Mouse (Mus musculus) embryo, embryonic 9.5 days (tissue): Measurements from ENCODE around the gene Cdc25a.

Experiments used
- DNase-seq: peaks from one replicate; pipeline ENCODE4 v3.0.0-alpha.2; 2017; ENCODE audit errors: extremely low spot score

Gene Cdc25a

DNA sequence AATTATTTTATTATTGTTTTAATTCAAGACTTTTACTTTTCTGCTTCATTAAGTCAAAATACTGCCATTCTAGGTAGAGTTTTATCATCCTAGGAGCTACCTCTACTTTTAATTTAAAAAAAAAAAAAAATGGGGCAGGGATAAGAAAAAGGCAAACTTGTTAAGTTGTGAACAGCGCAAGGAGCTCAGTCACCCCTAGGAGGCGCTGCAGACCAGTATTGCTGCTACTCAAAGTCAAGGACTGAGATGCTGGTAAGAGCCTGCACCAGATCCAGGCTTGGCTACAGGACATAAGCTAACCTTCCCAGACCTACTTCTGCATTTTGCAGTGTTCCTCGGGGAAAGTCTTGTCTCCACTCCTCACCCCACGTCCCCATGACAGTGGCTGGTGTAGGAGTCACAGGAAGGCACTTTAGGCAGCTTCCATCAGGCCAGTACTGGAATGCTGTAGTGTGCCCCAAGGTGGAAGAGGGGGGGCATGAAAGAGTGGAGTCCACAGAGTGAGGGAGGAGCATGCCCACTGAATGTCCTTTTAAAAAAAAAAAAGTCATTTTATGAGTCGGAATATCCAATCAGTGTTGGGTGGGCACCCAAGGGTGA lies 17.4 kb downstream of the Cdc25a start:
- DNase-seq, result peak; percentile 72

DNA sequence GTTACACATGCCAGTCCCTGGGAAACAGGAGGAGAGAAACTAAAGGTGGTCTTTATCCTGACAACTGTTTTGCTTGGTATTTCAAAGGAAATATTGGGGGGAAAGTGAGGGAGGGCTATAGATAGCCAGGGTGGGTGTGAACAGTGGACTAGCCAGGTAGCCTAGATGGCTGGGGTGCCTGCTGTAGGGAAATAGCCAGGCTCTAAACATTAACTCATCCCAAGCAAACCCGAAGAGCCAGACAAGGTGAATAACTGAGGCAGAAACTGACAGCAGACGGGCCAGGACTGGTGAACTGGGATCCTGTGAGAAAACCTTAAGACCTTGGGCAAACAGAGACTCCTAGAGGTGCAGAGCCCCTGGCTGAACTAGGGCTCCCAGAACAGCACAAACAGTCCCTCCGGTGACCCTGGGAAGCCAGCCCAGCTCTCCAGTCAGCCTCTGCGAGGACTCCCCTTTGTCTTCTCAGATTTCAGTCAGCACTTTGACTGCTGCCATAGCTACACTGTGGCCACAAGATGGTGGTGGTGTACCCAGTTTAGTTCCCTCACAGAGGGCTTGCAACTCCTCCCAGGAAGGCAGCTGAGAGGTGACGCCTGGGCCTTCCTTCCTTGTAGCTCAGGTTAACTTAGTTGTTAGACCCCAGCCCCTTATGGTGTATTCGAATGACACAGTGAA lies 19.2 kb downstream of the Cdc25a start:
- peak; percentile 79 for DNase-seq

DNA sequence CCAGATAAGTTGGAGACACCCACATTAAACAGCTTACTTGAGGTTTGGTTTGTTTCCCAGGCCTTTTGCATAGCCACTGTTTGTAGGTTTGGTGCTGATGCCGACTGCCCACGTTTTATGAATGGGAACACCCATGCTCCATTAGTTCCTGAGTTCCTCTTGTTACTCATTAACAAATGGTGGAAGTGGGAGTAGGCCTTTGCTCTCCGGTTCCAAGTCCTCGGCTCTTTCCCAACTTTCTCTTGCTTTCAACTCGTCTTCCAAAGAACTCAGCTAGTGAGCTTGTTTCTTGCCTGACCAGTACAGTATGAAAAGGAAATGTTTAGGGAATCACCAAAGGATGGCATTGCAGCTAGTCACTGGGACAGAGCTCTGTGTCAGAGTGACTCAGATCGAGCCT lies 20.2 kb downstream of the Cdc25a start:
- no peak for DNase-seq

DNA sequence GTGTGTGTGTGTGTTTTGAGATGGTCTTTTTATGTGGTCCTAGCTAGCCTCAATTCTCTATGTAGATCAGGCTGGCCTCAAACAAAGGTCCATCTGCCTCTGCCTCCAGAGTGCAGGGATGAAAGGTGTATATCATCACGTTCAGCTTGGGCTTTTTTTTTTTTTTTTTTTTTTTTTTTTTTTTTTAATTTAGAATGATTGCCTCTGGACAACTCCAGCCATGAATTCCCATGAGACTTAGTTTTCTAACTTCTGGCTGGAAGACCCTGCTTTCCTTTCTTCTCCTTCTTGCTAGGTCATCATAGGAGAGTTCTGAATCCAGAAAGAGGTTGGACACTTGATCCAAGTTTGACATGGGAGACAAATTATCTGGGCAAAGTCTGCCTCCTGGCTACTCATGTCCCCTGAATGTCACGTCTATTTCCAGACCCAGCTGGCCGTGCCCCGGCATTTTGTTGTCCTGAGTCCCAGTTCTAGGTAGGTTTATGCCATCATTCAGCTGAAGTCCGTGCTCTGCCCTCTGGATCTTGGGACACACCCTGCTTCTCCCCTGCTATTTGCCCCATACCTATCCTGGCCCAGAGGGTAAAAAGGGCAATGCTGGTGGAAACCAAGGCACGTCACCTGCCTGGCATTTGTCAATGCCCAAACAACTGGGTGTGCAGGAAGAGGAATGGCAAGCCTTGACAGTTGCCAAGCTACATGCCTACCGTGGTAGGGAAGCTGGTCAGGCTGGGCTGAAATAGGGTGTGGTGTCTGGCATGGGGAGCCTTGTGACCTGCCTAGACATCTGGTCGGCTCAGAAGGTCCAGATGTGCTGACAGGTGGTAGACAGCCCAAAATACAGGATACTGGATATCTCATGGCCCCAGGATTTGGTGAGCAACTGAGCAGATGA lies 21.1 kb downstream of the Cdc25a start:
- no peak for DNase-seq

DNA sequence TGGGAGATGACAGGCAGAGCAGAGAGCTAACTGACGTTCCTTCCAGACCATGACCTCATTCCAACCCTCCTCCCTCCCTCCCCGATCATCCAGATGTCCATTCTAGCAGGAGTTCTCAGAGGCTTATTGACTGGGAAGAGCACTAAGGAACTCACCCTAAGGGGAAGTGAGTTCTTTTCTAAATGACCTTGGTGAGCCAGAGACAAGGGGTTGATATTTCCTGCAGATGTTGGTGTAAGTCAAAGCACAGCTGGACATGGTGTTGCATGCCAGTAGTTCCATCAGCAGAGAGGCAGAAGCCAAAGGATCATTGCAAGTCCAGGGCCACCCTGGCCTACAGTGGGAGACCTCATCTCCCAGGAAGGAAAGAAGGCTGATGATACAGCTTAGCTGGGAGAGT lies 22.6 kb downstream of the Cdc25a start:
- DNase-seq, result no peak

DNA sequence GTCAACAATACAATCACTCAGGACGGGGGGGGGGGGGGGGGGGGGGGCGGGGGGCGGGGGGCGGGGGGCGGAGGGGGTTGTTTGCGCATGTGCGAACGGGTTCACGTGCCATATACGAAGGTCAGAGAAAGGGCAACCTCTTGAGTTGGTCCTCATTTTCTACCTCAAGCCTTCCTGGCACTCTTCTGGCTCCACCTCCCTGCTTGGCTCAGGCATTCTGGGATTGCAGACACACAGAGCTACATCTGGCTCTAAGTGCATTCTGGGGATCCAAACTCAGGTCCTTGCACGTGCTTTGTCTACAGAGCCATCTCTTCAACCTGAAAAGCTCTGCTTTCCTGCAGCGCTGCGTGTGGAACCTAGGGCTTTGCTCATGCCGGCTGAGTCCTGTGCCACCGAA lies 24.0 kb downstream of the Cdc25a start:
- DNase-seq, result no peak

DNA sequence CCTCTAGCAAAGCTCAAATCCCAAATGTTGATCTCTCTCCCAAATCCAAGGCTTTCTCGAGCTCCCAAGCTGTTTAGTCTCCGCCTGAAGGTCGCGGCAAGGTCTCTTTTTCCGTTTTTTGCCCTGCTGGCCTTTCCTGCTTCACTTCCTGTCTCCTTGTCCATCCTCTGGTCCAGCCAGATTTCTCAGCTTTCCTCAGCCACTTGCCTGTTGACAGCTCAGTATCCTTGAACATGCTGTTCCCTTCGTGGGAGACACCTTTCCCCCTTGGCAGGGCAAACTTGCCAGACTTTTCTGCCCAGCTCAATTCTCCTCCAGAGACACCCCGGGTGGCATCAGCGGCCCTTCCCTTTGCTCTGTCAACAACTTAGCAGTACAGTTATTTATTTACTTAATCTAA lies 24.4 kb downstream of the Cdc25a start:
- DNase-seq, result no peak

DNA sequence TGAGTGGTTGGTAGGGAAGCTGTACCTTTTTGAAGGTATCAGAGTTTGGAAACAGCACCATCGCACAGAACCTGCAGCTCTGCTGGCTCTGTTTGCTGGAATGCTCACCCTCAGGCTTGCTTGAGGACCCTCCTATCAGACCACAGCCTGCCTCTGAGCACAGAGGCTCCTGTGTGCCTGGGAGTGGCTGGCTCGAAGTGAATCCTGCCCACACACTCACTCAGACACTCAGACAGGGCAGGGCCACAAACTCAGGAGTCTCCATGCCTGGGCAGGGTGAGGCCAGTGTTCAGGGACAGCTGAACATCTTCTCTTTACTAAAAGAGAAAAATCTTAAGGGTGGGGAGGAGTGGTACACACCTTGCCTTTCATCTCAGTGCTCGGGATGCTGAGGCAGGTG lies 25.2 kb downstream of the Cdc25a start:
- DNase-seq, result no peak

DNA sequence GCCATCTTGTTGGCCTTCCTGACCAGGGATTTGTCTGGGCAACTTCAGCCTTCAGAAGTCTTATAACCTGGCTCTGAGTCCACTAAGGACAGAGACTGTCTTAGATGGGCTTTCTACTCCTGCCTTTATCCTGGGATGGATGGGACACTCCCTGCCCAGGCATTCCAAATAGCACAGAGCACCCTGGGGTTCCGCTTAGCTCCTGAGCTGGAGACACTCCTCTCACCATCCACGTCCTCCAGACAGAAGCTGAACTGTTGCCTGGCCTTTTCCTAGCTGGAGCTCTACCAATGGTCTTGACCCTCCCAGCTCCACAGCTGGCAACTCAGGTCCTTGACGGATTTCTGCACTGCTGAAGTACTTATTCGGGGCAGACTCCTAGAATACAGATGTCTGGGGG lies 26.9 kb downstream of the Cdc25a start:
- DNase-seq, result no peak

DNA sequence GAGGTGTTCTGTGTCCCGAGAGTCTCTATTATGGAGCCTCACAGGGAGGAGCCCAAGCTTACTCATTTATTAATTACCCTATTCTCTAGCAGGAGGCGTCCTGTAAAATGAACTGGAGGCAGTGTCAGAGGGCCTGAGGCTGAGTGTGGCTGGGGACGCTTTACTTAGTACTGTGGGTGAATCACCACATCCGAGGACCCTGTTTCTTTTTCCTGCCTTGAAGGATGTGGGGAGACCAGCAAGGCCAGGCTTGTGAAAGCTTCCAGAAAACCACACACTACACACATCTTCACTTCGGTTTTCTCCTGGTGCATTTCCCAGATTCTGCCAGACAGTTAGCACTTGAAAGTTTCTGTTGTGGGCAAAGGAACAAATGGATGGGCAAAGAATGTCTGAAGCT lies 27.4 kb downstream of the Cdc25a start:
- no peak for DNase-seq

DNA sequence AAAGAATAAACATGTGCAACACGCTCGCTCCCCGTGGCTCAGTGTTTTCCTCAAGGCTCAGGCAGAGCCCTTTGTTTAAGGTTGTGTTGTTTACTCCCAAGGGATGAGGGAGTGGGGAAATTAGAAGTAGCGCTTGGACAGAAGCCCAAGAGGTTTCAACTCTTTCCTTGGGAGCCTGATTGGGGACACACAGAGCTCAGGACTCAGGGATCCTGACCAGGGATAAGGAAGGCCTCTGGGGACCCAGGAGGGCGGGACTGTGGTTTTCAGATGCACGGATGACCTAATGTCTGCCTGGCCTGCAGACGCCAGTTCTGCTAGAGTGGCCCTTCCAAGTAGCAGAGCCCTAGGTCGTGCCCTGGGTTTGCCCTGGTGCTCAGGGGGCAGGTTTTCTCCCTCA lies 31.9 kb downstream of the Cdc25a start:
- no peak for DNase-seq

DNA sequence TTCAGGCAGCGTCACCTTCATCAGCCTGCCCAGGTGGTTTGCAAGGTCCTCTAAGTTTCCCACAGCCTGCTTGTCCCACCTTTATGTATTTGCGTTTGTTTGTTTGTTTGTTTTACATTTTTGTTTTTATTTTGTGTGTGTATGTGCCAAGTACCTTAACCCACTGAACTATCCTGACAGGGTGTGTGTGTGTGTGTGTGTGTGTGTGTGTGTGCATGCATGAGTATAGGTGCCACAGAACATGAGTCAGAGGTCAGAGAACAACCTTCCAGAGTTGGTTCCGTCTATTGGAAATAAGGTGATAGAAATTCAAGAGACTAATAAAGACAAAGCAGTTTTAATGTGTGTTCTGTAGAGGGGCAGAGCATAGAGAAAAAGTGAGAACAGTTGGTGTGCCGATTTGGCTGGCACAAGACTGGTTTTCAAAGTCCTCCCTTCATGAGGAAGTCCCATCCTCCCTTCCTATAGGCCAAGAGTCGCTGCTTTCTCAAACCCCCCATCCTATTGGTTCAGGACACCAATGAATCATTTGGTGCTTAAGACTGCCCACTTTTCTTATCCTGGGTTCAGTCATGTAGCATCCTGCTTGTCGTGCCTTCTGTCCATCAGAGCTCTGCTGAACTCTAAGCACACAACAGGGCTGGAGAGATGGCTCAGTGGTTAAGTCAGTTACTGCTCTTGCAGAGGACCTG lies 32.5 kb downstream of the Cdc25a start:
- DNase-seq, result no peak

DNA sequence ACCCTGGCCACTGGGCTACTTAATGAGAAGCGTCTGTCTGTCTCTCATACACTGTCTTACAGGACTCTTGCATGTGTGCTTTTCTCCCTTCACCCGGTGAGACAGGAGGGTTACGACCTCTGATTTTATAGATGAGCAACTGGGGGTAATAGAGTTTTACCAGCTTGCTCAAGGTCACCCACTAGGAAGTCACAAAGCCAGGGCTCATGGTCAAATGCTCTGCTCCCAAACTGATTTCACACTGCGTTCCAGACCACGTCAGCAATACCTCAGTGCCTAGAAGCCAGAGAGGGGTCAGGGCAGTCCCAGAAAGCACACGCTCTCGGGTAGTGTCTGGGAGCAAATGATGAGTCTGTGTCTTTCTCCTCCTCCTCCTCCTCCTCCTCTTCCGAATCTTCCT lies 33.7 kb downstream of the Cdc25a start:
- no peak for DNase-seq

DNA sequence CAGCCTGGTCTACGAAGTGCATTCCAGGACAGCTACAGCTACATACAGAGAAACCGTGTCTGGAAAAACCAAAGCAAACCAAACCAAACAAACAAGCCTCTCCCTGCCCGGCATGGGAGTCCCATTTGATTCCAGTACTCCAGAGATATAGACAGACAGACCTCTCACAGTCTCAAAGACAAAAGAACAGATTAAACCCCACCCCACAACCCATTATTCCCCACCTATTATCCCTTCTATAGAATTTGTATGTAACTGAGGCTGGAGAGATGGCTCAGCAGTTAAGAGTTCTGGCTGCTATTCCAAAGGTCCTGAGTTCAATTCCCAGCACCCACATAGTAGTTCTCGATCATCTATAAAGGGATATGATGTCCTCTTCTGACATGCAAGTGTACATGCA lies 34.5 kb downstream of the Cdc25a start:
- DNase-seq, result no peak

DNA sequence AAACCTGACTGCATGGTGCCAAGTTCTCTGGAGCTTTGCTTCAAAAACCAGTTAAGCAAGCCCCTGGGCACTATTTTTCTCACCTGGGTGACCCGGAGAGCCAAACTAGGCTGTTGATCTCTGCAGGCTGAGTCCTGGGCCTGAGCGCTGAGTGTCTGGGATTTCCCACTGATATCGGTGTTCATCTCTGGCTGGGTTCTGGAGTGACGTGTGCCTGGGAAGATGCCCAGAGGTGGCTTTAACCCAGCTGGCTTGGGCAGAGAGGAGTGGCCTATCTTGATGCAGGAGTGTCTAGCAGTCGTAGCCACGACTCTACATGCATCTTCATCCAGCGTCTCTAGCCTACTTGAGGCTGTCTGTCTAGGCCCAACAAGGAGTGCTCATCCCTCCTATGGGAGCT lies 36.4 kb downstream of the Cdc25a start:
- DNase-seq, result no peak

DNA sequence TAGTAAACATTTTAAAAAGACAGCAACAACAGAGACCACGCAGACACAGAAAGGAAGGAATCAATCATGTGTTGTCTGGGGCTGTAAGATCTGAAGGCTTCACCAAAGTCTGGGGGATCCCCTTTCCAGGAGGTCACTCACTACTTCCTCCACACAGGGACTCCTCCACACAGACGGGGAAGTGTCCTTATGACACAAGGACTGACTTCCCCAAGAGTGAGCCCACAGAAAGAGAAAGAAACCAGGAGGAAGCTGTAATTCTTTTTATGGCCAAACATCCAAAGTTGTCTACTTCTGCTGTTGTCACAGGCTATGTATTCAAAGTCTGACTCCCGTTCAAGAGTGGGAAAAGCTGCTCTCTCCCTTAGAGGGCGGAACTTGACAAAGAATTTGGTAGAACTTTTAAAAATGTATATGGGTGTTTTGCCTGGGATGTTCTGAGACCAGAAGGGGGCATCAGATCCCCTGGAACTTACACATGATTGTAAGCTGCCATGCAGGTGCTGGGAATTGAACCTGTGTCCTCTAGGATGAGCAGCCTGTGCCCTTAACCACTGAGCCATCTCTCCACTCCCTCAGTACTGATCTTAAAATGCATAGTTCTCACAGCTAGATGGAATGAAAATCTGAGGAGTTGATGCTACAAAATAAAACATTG lies 39.0 kb downstream of the Cdc25a start:
- no peak for DNase-seq

DNA sequence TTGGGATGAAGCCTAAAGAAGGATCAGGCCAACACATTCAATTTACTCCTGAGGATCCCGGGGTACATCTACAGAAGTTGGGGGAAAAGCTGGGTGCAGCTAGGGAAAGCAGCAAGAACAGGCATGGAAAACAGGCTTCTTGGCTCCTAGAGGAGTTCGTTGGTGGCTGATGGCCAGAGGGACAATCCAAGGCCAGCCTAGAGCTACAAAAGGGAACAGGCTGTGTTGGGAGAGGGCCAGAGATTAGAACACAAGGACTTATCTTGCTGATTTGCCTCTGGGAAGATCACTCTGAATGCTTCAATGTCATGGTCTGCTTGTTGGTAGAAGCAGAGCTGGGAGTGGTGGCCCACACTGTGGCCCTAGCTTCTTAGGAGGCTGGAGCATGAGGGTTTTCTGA lies 42.6 kb downstream of the Cdc25a start:
- no peak for DNase-seq

DNA sequence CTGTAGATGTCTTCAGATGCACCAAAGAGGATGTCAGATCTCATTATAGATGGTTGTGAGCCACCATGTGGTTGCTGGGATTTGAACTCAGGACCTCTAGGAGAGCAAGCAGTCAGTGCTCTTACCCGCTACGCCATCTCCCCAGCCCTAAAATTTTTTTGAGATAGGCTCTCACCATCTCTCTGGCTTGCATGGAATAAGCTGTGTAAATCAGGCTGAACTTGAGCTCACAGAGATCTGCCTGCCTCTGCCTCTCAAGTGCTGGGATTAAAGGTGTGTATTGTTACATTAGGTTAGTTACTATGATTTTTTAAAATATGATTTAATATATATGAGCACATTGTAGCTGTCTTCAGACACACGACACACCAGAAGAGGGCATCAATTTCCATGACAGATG lies 53.8 kb downstream of the Cdc25a start:
- DNase-seq, result no peak

DNA sequence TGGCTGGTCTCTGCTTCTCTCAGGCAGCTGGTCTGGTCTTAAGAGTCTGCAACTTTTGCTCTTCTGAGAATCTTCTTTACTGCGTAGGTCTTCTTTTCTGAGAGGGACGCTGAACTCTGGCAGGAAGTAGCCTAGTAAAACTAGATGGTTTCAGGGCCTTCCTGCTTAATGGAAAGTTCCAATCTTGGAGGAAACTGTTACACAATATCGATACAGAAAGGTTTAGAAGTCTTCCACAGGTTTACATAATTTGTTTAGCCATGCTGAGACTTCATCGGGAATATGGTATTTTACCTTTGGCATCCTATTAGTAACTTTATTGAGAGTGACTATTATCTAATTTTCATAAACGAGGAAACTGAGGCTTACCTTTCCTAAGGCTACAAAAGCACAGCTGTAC lies 54.7 kb downstream of the Cdc25a start:
- no peak for DNase-seq

DNA sequence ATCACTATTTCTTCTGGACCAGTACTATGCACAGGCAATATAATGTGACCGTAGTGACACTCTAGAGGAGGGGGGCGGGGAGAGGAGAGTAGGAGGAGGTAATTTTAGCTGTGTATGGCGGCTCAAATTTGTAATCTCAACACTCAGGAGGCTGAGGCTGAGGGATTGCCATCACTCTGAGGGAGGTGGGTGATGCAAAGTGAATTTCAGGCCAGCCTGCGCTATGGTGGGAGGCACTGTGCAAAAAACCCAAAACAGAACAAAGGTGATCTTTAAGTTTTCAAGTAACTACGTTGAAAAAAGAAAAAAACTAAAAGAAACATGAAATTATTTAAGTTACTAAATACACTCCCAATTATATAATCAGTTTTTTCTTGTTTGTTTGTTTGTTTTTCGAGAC lies 55.4 kb downstream of the Cdc25a start:
- DNase-seq, result no peak

DNA sequence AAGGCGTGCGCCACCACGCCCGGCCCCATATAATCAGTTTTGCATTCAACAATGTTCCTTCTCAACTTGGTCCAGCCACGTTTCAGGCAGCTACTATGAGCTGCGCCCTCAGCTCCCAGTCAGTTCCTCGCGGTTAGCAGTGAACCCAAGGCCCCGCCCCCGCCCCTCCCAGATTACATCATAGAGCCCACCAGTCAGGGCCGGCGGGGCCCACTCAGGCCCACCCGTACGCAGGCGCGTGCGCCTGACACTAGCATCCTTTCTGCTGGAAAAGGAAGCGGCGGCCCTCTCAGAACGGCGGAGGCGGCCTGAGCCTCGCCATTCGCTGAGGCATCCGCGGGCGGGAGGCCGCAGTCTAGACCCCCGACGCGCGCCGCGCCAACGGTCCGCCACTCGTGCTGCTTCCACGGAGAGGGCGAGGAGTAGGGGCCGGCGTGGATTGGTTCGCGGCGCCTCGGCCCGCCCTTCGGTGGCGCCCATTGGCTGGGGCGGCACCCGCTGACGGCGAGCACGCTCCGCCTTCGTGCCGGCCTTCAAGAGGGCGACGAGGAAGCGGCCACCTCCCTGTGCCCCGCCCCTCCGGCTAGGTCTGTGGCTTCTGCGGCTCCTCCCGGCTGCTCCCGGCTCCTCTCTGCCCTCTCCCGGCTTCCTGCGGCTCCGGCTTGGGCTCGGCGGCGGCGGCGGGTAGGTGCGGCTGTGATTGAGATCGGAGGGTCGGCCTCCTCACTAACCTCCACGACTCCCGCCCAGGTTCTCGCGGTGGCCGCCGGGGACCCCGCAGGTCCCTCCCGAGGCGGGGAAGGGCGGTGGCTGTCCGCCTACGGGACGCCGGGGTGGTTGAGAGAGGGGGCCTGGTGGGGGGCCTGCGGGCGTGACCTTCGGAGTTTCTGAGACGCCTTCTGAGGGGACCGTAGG lies 56.1 kb downstream of the Cdc25a start, which contains the start of gene Map4:
Map4 (plus strand) TSS at position 204 of the 915 bp plus-strand sequence.
- peak; percentile 96 for DNase-seq
